Mouse (Mus musculus) skeletal muscle tissue, adult 2 months (tissue): Measurements from ENCODE around the gene Zfp69.

Experiments used
- DNase-seq: peaks from one replicate; pipeline ENCODE4 v3.0.0-alpha.2; 2012; ENCODE audit warnings: low read depth, low spot score

The Zfp69 gene

DNA sequence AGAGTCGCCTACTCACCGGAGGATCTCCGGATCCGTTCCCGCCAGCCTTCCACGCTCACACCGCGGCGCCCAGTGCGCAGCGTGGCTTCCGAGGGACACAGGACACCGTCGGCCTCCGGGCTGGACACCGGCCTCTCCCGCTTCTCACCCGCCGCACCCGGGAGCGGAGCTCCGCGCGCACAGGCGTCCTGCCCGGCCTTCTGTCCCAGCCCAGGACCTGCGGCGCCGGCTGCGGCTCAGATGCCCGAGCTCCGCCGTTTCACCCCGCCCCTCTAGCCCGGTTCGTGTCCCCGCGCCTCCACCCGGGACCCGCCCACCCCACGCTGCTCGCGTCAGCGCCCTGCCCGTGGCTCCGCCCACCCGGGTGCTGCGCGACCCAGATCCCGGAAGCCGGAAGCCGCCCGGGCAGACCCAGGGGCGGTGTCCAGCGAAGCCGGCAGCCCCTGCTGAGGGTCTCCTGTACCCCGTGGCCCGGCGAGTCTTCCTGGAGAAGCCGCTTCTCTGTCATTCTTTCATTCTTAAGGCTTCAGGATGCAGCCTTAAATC, at the start of gene Zfp69:
Gene Zfp69, minus strand, starts transcription at position 272 of the 546 bp plus-strand sequence.
- peak; percentile 84 for DNase-seq

DNA sequence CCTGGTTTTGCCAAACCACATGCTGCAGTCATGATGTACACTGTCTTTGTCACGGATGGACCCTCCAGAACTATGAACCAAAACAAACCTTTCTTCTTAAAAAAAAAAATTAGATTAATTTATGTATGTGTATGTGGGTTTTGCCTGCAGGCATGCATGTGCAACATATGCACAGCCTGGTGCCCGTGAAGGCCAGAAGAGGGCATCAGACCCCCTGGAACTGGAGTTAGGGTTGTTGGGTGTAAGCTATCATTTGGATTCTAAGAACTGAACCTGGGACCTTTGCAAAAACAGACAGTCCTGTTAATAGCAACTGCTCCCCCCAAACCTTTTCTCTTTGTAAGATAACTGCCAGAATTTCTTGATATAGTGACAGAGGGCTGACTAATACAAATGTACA, 49.5 kb upstream of the Zfp69 start:
- no peak for DNase-seq

DNA sequence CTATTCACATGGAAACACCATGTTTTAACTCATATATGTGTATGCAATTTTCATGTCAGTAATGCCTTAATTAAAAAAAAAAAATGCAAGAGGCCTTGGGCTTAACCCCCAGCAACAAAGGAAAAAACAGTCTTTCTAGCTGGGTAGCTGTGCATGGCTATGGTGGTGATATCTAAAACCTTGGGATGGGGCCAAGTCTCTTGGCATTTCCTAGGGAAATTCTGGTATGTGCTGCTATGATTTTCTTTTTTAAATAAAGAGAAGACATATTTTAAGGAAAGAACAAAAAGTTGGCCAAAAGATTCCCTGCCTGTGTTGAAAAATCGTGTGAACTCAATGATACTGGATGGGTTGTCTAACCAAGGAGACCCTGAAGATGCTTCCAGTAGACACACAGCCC, 44.4 kb upstream of the Zfp69 start:
- no peak for DNase-seq

DNA sequence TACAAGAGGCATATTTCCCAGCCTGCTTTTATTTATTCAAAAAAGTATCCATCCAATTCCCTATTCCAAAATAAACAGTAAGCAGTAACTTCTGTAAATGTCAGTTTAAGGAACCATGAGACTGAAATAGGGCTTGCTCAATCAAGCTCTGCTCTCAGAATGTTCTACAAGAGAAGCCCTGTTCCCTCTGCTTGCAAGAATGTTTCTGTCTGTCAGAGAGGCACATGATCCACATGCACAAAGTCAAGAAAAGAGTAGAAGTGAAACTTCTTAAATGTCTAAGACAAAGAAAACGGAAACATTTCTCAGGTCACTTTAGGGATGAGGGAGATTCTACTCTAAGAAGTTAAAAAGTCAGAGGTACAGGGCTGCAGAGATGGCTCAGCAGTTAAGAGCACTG, 41.5 kb upstream of the Zfp69 start:
- DNase-seq, result no peak

DNA sequence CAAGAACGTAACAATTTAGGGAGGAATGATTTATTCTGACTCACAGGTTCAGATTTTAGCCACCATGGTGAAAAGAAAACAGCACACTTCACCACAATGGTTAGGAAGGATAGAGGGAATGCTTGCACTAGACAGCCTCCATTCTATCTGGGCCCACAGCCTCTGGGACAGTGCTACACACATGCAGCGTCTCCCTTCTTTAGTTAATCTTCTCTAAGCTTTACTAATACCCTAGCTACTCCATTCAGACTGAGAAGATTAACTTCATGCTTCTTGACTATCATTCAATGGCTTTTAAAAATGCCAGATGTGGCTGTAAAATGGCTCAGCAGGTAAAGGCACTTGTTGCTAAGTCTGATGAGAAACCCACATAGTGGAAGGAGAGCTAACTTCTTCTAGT, 40.8 kb upstream of the Zfp69 start:
- DNase-seq, result no peak

DNA sequence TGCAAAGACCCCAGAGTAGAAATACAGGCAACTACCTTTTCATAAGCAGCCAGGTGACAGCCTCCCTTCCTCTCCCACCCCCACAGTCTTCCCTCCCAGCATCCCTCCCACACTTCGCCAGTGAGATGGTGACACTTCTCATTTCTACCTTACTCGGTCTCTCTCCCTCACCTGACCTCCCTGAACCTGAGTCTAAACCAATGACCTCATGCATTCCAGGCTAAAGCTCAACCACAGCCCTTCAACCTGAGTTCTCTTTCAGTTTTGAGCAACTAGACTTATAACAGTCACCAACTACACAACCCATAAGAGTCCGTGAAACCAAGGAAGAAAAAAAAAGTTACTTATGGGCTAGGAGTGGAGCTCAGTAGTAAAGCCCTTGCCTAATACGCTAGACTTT, 35.8 kb upstream of the Zfp69 start:
- no peak for DNase-seq

DNA sequence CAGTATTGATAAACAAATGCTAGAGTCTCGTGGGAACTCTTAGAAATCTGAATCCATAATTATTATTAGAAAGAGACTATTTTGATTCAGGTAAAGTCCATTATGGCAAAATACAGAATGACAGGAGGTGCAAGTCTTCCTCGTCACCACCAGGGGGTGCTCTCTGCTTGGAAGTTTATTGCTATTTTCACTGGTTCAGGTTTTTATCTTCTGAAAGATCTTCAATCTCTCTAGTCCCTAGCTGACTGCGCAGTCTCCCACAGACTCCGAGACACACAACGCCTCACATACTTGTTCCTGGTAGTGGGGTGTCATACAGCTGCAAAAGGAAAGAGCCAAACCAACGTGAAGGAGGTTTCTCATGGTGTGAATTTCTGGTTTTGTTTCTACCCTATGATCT, 34.9 kb upstream of the Zfp69 start:
- DNase-seq, result peak; percentile 42

DNA sequence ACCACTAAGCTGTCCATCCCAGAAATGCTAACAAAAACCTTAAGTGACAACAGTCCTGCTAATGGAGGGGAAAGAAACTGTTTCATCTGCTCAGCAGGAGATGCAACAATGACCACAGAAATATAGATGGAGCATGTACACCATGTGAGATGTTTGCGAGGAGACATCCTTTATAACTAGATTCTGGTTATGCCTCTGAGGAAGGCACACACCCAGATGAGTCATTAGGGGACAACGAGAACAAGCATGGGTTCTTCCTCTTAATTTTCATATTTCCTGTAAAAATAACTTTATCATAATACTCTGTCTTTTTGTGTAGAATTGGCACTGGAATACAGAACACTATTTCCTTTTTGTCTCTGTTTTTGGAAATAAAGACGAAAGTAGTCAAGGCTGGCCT, 26.7 kb upstream of the Zfp69 start:
- DNase-seq, result no peak

DNA sequence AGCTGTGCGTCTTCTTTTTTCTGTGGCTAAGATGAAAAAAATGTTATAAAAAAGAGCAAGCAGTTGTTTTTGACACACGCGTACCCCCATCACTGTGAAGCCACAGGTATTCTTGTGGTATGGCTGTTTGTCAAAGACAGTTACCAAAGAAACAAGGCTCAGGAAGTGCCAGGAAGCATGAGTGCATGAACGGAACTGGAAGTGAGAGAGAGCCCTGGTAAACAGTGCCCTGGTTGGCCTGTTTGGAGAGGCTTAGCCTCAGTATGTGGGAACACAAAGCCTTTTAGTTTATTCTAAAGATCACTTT, 23.9 kb upstream of the Zfp69 start:
- DNase-seq, result no peak

DNA sequence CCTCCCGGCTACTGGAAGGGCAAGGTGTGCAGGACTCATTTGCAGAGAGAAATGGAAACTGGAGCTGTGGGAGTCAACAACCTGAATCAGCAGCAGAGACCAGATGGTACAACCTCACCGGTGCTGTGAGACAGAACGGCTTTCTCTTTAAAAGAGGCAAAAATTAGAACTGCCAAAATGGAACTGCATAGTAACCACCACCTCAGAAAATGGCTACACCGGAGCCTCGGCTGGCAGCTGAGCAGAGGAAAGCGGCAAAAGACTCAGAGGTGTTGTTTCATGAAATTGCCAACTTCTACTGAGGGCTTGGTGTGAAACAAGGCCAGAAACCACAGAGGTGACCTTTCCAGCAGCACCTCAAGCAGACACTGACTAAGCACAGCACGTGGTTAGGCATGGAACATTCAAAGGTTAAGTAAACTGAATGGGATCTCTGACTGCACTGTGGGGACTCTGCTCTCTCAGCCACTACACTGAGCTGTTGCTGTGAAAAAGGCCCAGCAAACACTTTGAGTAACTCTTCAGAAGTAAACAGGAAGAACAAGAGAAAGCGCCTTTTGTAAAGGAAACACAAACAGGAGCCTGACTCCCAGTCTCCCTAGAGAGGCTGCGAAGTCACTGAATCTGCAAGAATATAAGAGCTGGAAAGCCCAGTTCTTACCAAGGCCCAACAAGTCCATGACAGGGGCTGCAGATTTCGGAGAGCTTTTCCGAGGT, 23.4 kb upstream of the Zfp69 start:
- DNase-seq, result no peak

DNA sequence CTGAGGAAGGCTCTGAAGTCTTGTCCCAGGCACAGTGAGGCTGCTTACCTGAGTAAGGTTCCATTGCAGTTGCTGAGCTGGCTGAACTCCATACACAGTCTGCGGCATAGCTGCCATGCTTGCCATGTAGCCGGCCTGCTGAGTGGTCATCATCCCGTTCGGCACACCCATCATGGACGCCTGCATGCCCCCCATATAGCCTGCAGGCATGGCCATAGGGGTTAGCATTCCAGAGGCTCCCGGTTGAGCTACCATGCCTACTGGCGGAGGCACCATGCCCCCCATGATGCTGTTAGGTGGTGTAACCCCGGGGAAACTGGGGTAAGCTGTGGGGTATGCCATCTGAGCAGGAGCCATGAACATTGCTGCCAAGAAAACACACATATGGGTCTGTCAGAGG, 20.3 kb upstream of the Zfp69 start:
- no peak for DNase-seq

DNA sequence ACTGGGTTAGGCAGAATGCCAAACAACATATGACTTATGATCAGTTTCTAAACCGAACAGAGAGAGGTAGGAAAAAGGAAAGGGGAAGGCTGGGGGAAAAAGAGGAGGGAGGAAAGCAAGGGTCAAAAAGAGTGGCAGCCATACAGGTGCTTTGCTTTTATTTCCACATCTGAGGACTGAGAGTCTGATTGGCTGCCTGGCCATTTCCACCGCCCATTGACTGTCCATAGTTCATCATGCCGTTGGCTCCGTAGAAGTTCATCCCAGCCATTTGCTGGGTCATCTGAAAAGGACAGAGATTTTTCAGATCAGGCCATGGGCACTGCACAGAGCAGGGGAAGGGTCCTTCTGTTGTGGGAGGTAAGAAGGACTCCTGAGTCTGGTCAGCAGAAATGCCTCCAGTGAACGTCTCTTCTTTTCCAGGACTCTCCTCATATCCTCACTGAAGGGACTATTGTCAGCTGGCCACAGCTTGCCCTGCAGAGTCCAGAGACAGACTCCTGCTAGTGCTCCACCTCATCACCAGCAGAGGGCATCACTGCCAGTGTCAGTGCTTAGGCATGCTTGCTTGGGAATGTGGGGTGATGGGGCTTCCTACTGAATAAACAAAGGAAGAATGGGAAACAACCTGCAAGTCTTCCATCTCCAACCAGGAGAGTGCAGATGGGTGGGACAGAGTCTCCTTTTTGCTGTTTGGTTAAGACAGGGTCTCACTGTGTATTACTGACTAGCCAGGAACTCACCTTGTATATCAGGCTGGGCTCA, 18.1 kb upstream of the Zfp69 start:
- DNase-seq, result no peak

DNA sequence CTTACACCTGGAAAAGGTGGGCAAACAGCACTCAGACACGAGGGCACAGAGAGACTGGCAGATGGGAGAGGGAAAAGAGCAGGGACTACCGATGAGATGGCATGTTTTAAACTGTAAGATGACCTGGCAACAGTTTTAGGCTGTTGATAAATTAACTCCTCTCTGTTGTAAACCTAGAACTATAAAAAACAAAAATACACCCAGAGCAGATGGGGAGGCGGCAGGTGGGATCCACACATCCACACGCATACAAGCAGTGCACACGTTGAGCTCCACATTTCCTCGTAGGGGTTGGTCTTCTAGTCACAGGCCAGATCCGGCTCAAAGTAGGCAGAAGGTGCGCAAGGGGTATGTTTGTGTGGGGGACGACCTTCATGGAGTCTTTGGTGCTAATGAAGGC, 17.0 kb upstream of the Zfp69 start:
- DNase-seq, result no peak

DNA sequence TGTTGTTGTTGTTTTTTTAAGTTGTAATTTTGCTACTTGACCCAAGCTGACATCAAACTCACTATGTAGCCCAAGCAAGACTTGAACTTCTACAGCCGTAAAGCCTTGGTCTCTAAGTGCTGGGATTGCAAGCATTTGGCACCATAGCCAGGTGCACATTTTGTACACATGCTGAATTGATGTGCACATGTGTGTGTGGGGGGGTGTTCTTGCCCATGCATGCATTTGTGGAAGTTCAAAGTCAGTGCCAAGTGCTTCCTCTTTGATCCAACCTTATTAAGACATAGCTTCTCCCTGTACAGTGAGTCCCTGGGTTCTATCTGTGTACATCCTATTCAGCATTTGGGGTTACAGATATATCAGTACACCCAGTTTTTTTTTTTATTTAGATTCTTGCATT, 4.1 kb upstream of the Zfp69 start:
- no peak for DNase-seq

DNA sequence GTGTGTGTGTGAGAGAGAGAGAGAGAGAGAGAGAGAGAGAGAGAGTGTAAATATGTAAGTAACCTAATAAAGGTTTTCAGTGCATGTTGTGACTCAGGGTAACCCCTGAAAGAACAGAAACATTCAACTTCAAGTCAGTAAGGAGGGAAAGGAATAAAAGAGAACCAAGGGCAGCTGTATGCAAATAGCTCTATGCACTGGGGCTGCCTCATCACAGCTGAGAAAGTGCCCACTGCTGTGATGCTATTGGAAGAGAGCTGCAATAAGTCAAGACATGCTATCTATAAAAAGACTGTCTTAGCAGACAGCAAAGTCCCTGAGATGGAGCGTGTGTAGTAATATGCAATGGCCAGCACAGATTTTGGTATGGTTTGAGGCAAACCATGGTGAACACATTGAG, 2.2 kb upstream of the Zfp69 start:
- no peak for DNase-seq

DNA sequence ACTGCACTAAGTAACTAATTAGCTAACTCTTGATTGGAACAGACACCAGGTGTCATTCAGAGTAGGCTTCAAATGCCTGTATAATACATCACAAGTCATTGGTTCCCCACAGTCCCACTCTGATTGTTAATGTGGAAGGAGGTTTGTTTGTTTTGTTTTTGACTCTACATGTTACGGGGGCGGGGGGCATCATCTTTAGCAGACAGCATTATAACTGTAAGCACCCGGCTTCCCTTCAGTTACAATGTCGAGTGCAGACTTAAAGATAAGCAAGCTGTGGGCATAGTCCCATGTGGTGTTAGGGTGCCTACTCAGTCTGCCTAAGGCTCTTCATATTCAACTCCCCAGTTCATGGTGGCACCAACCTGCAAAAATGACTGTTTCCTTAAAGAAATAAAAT, 1.5 kb upstream of the Zfp69 start:
- no peak for DNase-seq

DNA sequence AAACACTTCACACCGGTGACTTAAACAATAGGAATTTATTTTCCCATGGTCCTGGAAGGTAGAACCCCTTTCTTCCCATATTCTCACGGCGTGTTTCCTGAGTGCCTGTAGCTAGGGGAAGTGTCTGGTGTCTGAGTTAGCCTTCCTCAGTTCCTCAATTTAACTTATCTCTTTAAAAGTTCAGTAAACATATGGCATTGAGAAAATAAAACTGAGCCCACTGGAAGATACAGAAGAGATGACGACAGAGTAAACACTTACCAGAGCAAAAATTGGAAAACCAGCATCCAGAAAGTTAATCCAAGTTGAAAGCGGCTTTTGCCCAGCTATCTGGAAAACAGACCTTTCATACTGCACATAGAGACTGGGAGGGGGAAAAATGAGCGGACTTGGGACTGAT, 664 bp upstream of the Zfp69 start:
- DNase-seq, result no peak

DNA sequence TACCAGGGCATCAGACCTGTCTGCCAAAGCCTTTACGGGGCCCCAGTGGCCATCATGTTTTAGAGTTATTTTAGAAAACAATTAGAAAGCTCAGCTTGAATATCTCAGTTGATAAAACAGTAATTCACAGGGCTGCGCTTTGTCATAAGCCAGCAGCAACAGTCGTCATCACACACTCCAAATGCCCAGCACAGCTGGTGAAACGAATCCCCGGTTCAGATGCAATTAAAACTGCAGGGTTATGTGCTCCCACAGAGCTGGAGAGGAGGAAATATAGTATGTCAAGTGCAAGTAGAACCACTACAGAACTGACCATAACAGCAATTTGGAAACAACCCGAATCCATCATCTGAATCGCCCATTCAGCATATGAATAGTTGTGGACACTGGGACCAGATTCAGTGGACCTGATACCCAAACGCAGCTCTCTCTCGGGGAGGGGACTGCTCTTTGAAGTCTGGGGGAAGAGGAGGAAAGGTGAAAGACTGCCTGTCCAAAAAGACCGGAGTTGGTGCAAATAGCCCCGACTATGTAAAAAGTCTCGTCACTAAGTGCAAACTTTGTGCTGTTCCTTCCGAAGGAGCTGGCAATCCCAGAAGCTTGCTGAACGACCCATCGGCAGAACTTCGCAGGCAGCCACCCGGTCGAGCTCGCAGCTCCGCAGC, 604 bp downstream of the Zfp69 start:
- DNase-seq, result no peak

DNA sequence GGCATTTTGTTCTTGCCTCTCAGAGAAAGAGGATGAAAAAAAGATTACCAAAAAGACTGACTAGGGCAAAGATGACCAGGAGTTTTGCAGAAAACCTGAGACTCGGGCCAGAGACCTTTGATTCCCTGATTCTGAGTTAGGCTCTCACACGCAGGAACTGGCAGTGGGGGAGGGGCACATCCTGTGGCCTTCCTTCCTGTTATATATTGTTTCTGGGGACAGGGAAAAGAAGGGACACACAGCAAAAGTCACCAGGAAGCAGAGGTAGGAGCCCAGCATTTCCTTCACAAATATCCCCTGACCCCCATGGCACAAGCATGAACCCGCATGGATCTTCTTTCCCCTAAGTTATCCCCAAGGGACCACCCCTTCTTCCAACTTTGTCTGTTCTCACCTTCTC, 2.6 kb downstream of the Zfp69 start:
- no peak for DNase-seq

DNA sequence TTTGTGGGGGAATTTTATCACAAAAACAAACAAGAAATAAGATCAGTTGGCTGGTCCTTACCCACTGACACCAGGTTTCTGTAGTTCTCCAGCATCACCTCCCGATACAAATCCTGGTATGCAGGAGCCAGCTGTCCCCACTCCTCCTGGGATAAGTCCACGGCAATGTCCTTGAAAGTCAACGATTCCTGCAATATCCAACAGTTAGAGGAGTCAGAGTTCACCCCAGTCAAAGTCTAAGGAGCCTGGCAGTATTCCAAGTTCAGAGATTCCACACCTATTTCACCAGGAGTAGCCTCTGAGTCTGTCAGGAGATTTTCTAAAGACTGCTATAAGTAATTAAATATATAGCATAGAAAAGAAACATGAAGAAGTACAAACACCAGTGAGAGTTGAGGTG, 16.5 kb downstream of the Zfp69 start:
- DNase-seq, result no peak

DNA sequence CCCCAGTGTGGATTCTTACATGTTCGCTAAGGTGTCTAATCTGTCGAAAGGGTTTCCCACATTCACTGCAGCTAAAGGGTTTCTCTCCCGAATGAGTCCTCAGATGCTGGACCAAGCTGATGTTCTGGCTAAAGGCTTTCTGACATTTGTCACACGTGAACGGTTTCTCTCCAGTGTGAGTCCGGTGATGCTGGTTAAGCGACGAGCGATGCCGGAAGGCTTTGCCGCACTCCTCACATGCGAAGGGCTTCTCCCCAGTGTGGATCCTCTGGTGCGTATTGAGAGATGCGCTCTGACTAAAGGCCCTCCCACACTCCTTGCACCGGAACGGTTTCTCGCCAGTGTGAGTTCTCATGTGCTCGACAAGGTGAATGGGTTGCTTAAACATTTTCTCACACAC, 20.8 kb downstream of the Zfp69 start:
- DNase-seq, result no peak

DNA sequence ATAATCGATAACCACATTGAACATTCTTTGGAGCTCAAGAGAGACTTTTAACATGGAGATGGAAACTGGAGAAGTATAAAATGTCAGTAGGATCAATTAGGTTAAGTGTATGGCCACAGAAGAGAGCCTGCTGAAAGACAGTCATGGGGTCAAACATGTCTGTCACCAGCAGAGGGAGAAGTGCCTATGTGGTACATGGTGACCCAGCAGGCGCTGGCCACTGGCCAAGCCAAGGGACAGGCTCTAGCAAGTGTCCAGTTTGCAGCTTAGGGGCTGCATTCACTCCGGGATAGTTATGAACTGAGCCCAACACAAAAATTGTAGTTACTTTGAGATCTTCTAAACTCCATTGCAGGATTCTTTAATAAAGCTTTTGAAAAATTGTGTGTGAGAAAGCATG, 22.8 kb downstream of the Zfp69 start:
- DNase-seq, result no peak

DNA sequence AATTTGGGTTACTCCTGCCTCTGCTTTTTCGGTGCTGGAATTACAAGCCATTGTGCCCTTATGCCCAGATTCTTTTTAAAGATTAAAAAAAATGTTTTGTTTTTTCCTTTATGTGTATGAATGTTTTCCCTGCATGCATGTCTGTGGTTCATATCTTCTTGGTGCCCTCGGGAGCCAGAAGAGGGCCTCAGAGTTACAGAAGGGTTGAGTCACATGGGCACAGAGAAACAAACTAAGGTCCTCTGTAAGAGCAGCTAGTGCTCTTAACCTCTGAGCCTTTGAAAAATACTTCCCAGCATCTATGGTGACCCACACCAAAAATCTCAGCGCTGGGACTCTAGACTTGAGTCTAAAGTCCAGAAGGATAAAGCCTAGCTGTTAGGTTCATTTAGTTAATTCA, 26.1 kb downstream of the Zfp69 start:
- DNase-seq, result peak; percentile 20
